Mouse (Mus musculus) intestine, postnatal 0 days (tissue): Measurements from ENCODE around the gene Muc3. TPM values are rescaled to one million over a fixed set of nuclear protein-coding genes. Genes with fewer than 3 reads are reported as not detected.
"Not testable (repeated sequence)": the region's sequence is repeated elsewhere in the genome, so short reads cannot be mapped to it uniquely, and the experiment has no call there.

Experiments
- ATAC-seq: fragments of 200-750 bp; cut with Nextera tagmentation; 2 replicates; pipeline ENCODE4 v1.8.0; 2017; ENCODE audit warnings: mild to moderate bottlenecking, moderate TSS enrichment, moderate library complexity
- H3K27ac ChIP-seq: fragments of 300-500 bp; sonication (generic); 2 replicates; pipeline ENCODE4 v1.5.1; 2014; ENCODE audit warnings: mild to moderate bottlenecking, low read depth, low read length, moderate library complexity
- H3K27me3 ChIP-seq: fragments of 300-500 bp; sonication (generic); replicated peaks from 2 replicates; pipeline ENCODE4 v1.6.1; 2014; ENCODE audit warnings: low read length, mixed read lengths; ENCODE audit not compliant: control insufficient read depth, insufficient read depth
- H3K36me3 ChIP-seq: fragments of 300-500 bp; sonication (generic); 2 replicates; pipeline ENCODE4 v1.6.1; 2014; ENCODE audit warnings: mild to moderate bottlenecking, moderate library complexity; ENCODE audit not compliant: control insufficient read depth, insufficient read depth
- H3K4me1 ChIP-seq: fragments of 300-500 bp; sonication (generic); replicated peaks from 2 replicates; pipeline ENCODE4 v1.6.1; 2014; ENCODE audit warnings: antibody characterized with exemption, low read length, mixed read lengths; ENCODE audit not compliant: control insufficient read depth, insufficient read depth
- H3K4me2 ChIP-seq: fragments of 300-500 bp; sonication (generic); replicated peaks from 2 replicates; pipeline ENCODE4 v1.6.1; 2014; ENCODE audit warnings: low read depth, mild to moderate bottlenecking, moderate library complexity
- H3K4me3 ChIP-seq: fragments of 300-500 bp; sonication (generic); 2 replicates; pipeline ENCODE4 v1.5.1; 2014; ENCODE audit warnings: low read depth, low read length
- H3K9ac ChIP-seq: fragments of 300-500 bp; sonication (generic); 2 replicates; pipeline ENCODE4 v1.6.1; 2014; ENCODE audit warnings: mild to moderate bottlenecking, low read depth, low read length
- H3K9me3 ChIP-seq: fragments of 300-500 bp; sonication (generic); 2 replicates; pipeline ENCODE4 v1.6.1; 2016; ENCODE audit warnings: mixed run types; ENCODE audit not compliant: control insufficient read depth
- CTCF ChIP-seq: sonication (generic); IDR thresholded peaks from 2 replicates; pipeline ENCODE4 v1.5.1; 2016; ENCODE audit warnings: low read depth, mild to moderate bottlenecking, control low read depth, antibody characterized with exemption, moderate library complexity
- WGBS: fragments of 180-500 bp; shearing (Covaris S2); extraction: QIAGEN DNeasy Blood & Tissue Kit; methylation state at CpG from one replicate; pipeline ENCODE4 v1.1.7; 2014; 5-methylcytosine and 5-hydroxymethylcytosine counted together
- polyA plus RNA-seq: library from polyadenylated mRNA; unstranded; fragments of >200 nt; fragmentation: Nextera tagmentation; extraction: Ambion mirVana; gene quantifications from 2 replicates; pipeline ENCODE4 v1.2.1, GENCODE M21; 2015

Muc3 gene
- 42.9 and 45.0 TPM in 2 replicates for polyA plus RNA-seq

DNA sequence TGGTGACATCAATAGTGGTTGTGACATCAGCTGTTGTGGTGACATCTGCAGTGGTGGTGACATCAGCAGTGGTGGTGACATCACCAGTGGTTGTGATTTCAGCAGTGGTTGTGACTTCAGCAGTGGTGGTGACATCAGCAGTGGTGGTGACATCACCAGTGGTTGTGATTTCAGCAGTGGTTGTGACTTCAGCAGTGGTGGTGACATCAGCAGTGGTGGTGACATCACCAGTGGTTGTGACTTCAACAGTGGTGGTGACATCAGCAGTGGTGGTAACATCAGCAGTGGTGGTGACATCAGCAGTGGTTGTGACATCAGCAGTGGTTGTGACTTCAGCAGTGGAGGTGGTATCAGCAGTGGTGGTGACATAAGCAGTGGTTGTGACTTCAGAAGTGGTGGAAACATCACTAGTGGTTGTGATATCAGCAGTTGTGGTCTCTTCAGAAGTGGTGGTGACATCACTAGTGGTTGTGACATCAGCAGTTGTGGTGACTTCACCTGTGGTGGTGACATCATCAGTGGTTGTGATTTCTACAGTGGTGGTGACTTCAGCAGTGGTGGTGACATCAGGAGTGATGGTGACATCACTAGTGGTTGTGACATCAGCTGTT is at the start of gene Muc3:
TSS of gene Muc3 (minus strand) at position 51 of the 611 bp plus-strand sequence.
- H3K4me2 ChIP-seq, ATAC-seq, H3K27me3 ChIP-seq, H3K4me1 ChIP-seq, H3K9ac ChIP-seq, H3K4me3 ChIP-seq, H3K27ac ChIP-seq, H3K9me3 ChIP-seq: not testable (repeated sequence)
- peaks cover 20% of the 10 kb centered on the region; the same call in 1 of the 2 replicates for H3K36me3 ChIP-seq

GRCm38 (mm10) chr5:137194488-137195120 is 45.5 kb upstream of the Muc3 start:
- 0 out of 2 replicates have a peak, but pooled peaks cover 2% of the 10 kb centered on the region for H3K4me1 ChIP-seq
- no peaks in the 10 kb centered on the region for H3K36me3 ChIP-seq
- H3K27ac ChIP-seq = peak overlapping the region; percentile 68; the same call in 1 of the 2 replicates
- peak; percentile 41 for ATAC-seq
- no peak for TF ChIP-seq CTCF
- H3K4me3 ChIP-seq = no peak overlapping the region
- no peak overlapping the region for H3K4me2 ChIP-seq
- H3K9me3 ChIP-seq = no peaks in the 10 kb centered on the region
- H3K27me3 ChIP-seq = no peaks in the 10 kb centered on the region
- WGBS = 34% methylated on average over 8 of the region's 8 CpGs
- H3K9ac ChIP-seq = no peak overlapping the region

DNA sequence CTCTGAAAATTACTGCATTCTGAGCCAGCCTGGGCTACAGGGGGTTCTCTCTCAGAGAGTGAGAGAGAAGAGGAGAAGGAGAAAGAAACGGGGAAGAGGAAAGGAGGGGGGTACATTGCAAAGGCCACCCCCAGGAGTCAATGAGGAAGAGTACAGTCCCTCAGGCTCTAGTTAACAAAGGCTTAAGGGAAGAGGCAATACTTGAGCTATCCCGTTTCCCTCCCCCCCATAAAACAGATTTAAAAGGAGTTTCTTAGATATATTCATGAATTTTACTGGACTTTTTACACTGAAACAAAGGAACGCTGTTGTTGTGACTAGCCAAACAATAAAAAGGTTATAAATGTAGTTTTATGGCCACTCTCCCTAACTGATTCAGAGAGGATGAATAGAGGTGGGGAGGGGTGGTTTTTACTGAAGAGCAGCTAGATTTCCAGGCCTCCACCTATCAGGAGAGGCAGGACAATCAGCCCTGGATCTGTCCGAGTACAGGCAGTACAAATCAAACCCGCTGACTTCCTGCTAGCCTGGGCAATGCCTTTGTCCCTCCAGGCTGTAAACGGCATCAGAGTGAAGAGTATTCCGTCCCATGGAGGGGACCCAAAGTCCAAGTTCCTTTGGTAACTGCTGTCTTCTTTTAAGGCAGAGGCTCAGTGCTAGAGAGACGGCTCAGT is 44.3 kb upstream of the Muc3 start:
- 32% methylated on average over 8 of the region's 8 CpGs for WGBS
- H3K4me1 ChIP-seq = 0 out of 2 replicates have a peak, but pooled peaks cover 2% of the 10 kb centered on the region
- ATAC-seq = peak; percentile 93
- no peak for TF ChIP-seq CTCF
- no peak overlapping the region for H3K4me3 ChIP-seq
- H3K27ac ChIP-seq = peak overlapping the region; percentile 68; the same call in 1 of the 2 replicates
- no peak overlapping the region for H3K4me2 ChIP-seq
- no peaks in the 10 kb centered on the region for H3K36me3 ChIP-seq
- no peak overlapping the region for H3K9ac ChIP-seq
- no peaks in the 10 kb centered on the region for H3K9me3 ChIP-seq
- no peaks in the 10 kb centered on the region for H3K27me3 ChIP-seq

- Histone ChIP-seq H3K9ac (peak overlapping the region; percentile 57), H3K27me3 (no peaks in the 10 kb centered on the region), H3K9me3 (no peaks in the 10 kb centered on the region), H3K4me2 (peak overlapping the region; percentile 82), H3K4me3 (peak overlapping the region; percentile 46), H3K27ac (no peak overlapping the region), H3K4me1 (0 out of 2 replicates have a peak, but pooled peaks cover 2% of the 10 kb centered on the region), H3K36me3 (no peaks in the 10 kb centered on the region)
- under 1% methylated on average over 34 of the region's 34 CpGs for WGBS
- no peak for TF ChIP-seq CTCF
- no peak for ATAC-seq
Measured at GRCm38 (mm10) chr5:137189326-137189725, 40.2 kb upstream of the Muc3 start.

- Histone ChIP-seq H3K27me3 (no peaks in the 10 kb centered on the region), H3K9me3 (no peaks in the 10 kb centered on the region), H3K9ac (no peak overlapping the region), H3K4me1 (no peaks in the 10 kb centered on the region), H3K4me3 (no peak overlapping the region), H3K27ac (no peak overlapping the region), H3K36me3 (no peaks in the 10 kb centered on the region), H3K4me2 (no peak overlapping the region)
- 85% methylated on average over 8 of the region's 8 CpGs for WGBS
- ATAC-seq = no peak
- no peak for TF ChIP-seq CTCF
Measured at GRCm38 (mm10) chr5:137185362-137185761, 36.2 kb upstream of the Muc3 start.

GRCm38 (mm10) chr5:137179646-137180374 is 30.7 kb upstream of the Muc3 start:
- H3K36me3 ChIP-seq = no peaks in the 10 kb centered on the region
- ATAC-seq = no peak
- H3K27ac ChIP-seq = no peak overlapping the region
- TF ChIP-seq CTCF = no peak
- H3K4me1 ChIP-seq = no peaks in the 10 kb centered on the region
- no peak overlapping the region for H3K4me2 ChIP-seq
- no peak overlapping the region for H3K9ac ChIP-seq
- H3K27me3 ChIP-seq = peaks cover 10% of the 10 kb centered on the region
- H3K9me3 ChIP-seq = no peaks in the 10 kb centered on the region
- no peak overlapping the region for H3K4me3 ChIP-seq
- WGBS = 84% methylated on average over 8 of the region's 8 CpGs
